Mouse (Mus musculus) heart, postnatal 0 days (tissue): Measurements from ENCODE around the gene Sema6d.

Experiments
- CTCF ChIP-seq: IDR thresholded peaks from 2 replicates; pipeline ENCODE4 v1.5.1; 2016; ENCODE audit warnings: antibody characterized with exemption, control low read depth, low read depth
- EP300 ChIP-seq: IDR thresholded peaks from 2 replicates; pipeline ENCODE4 v1.6.1; 2016; ENCODE audit warnings: antibody characterized with exemption, low read depth

GRCm38 (mm10) chr2:124429744-124430143 lies 340.0 kb downstream of the Sema6d start:
- TF ChIP-seq EP300 (no peak), CTCF (no peak)
